Mouse (Mus musculus) cerebellum, postnatal 14 days (tissue): ENCODE measurements at regions not wholly inside any gene's neighbourhood (a gene's known extent, or its start where the extent isn't known, plus 50 kb on each side); places are given as distances from the start of the nearest gene placed in this dataset.

Experiments used
- DNase-seq, 2 experiments: peaks; one replicate each; pipeline ENCODE4 v3.0.0; 2021; ENCODE audit warnings: mixed read lengths in 2 of 2

DNA sequence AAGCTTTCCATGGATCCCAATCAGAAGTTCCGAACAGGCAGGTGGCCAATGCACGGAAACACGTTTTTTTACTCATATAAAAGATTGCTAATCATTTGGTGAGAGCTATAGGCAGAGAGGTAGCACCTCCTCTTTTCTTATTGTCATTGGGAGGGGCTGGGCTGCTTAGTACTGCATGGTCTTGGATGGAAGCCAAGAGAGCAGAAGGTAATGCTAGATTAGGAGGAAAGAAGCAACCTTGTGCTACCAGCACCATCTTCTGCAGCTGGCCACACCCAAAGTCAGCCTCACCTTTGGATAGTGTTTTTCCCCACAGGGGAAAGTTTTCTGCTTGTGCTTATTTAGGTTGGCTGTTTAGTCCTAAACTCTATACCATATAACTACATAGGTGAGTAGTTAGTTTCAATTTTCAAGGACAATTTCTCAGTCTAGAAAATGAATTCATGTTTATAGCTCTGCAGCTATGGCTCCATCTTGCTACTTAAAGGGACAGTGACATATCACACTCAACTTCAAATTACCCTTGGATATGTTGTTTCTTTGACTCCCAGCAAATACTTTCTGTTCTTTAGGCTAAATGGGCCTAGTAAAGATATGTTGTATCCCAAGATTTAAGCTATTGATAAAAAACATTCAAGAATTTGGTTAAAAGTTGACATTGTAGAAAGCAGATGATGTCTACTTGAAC, 66.6 kb upstream of the Lcorl start:
- DNase-seq: no peak
